Mouse (Mus musculus): Measurements from ENCODE around the gene Olfr305. TPM values are rescaled to one million over a fixed set of nuclear protein-coding genes. Genes with fewer than 3 reads are reported as not detected.

The Olfr305 gene
- polyA plus RNA-seq, 1 experiment from 2014 or later, result not detected

Other genes with a start within 250 kb of the Olfr305 start
- gene Vmn2r75, start 195.2 kb downstream of the Olfr305 start, polyA plus RNA-seq (2015; fragmentation: Nextera tagmentation; extraction: Ambion mirVana), result not detected in 2 replicates
- not detected in 2 replicates for gene Vmn2r76, start 120.6 kb downstream of the Olfr305 start, polyA plus RNA-seq (2015; fragmentation: Nextera tagmentation; extraction: Ambion mirVana)
- not detected in 2 replicates for gene Olfr310, start 89.8 kb downstream of the Olfr305 start, polyA plus RNA-seq (2015; fragmentation: Nextera tagmentation; extraction: Ambion mirVana)
- not detected in 2 replicates for gene Olfr309, start 53.2 kb downstream of the Olfr305 start, polyA plus RNA-seq (2015; fragmentation: Nextera tagmentation; extraction: Ambion mirVana)
- not detected in 2 replicates for gene Olfr308, start 41.3 kb downstream of the Olfr305 start, polyA plus RNA-seq (2015; fragmentation: Nextera tagmentation; extraction: Ambion mirVana)
- gene Olfr307, start 29.3 kb downstream of the Olfr305 start, polyA plus RNA-seq (2015; fragmentation: Nextera tagmentation; extraction: Ambion mirVana), result not detected in 2 replicates
- gene Olfr304, start 19.7 kb upstream of the Olfr305 start, polyA plus RNA-seq (2015; fragmentation: Nextera tagmentation; extraction: Ambion mirVana), result not detected in 2 replicates
- gene Olfr303, start 30.9 kb upstream of the Olfr305 start, polyA plus RNA-seq (2015; fragmentation: Nextera tagmentation; extraction: Ambion mirVana), result not detected in 2 replicates
- gene Olfr301, start 36.9 kb upstream of the Olfr305 start, polyA plus RNA-seq (2015; fragmentation: Nextera tagmentation; extraction: Ambion mirVana), result not detected in 2 replicates
- not detected in 2 replicates for gene Olfr299, start 93.0 kb upstream of the Olfr305 start, polyA plus RNA-seq (2015; fragmentation: Nextera tagmentation; extraction: Ambion mirVana)
- gene Olfr298, start 125.6 kb upstream of the Olfr305 start, polyA plus RNA-seq (2015; fragmentation: Nextera tagmentation; extraction: Ambion mirVana), result not detected in 2 replicates
- gene Olfr297, start 153.0 kb upstream of the Olfr305 start, polyA plus RNA-seq (2015; fragmentation: Nextera tagmentation; extraction: Ambion mirVana), result not detected in 2 replicates
- gene Olfr295, start 216.9 kb upstream of the Olfr305 start, polyA plus RNA-seq (2015; fragmentation: Nextera tagmentation; extraction: Ambion mirVana), result not detected in 2 replicates
- not detected in 2 replicates for gene Olfr294, start 249.7 kb upstream of the Olfr305 start, polyA plus RNA-seq (2015; fragmentation: Nextera tagmentation; extraction: Ambion mirVana)